Mouse (Mus musculus): ENCODE data around the gene Synj2. TPM values are rescaled to one million over a fixed set of nuclear protein-coding genes. Genes with fewer than 3 reads are reported as not detected.

Synj2 gene
- polyA plus RNA-seq, 1 experiment from 2014 or later, result 2.5 TPM

GRCm38 (mm10) chr17:6066021-6066420 lies 124.9 kb downstream of the Synj2 start:
- no peak for ATAC-seq
- H3K27me3 ChIP-seq (replicated peaks; ENCODE audit: control insufficient read depth, insufficient read depth, low read length), result no peaks in the 10 kb centered on the region
- WGBS, result 84% methylated on average over 2 of the region's 2 CpGs
- H3K36me3 ChIP-seq (ENCODE audit: control insufficient read depth, insufficient read depth), result peaks cover 21% of the 10 kb centered on the region
- no peak overlapping the region for H3K4me2 ChIP-seq (ENCODE audit: low read length)
- H3K9ac ChIP-seq (replicated peaks; ENCODE audit: low read depth, low read length), result no peak overlapping the region
- no peaks in the 10 kb centered on the region for H3K9me3 ChIP-seq (ENCODE audit: control insufficient read depth, low read length)
- H3K4me1 ChIP-seq (replicated peaks; ENCODE audit: control insufficient read depth, insufficient read depth, low read length), result no peaks in the 10 kb centered on the region
- no peak overlapping the region for H3K27ac ChIP-seq (ENCODE audit: low read length)
- no peak overlapping the region for H3K4me3 ChIP-seq (replicated peaks; ENCODE audit: low read length)

- Histone ChIP-seq H3K4me1 (replicated peaks; ENCODE audit: control insufficient read depth, insufficient read depth, low read length) (no peaks in the 10 kb centered on the region), H3K9ac (replicated peaks; ENCODE audit: low read depth, low read length) (no peak overlapping the region), H3K4me3 (replicated peaks; ENCODE audit: low read length) (no peak overlapping the region), H3K4me2 (ENCODE audit: low read length) (no peak overlapping the region), H3K27me3 (replicated peaks; ENCODE audit: control insufficient read depth, insufficient read depth, low read length) (no peaks in the 10 kb centered on the region), H3K27ac (ENCODE audit: low read length) (no peak overlapping the region), H3K9me3 (ENCODE audit: control insufficient read depth, low read length) (no peaks in the 10 kb centered on the region), H3K36me3 (ENCODE audit: control insufficient read depth, insufficient read depth) (peaks cover 22% of the 10 kb centered on the region)
- 92% methylated on average over 7 of the region's 7 CpGs for WGBS
- no peak for ATAC-seq
Observed at GRCm38 (mm10) chr17:6067613-6068012, 126.5 kb downstream of the Synj2 start.

- WGBS, result 94% methylated on average over 6 of the region's 6 CpGs
- Histone ChIP-seq H3K27ac (ENCODE audit: low read length) (no peak overlapping the region), H3K36me3 (ENCODE audit: control insufficient read depth, insufficient read depth) (peaks cover 19% of the 10 kb centered on the region), H3K4me2 (ENCODE audit: low read length) (no peak overlapping the region), H3K9me3 (ENCODE audit: control insufficient read depth, low read length) (no peaks in the 10 kb centered on the region), H3K4me1 (replicated peaks; ENCODE audit: control insufficient read depth, insufficient read depth, low read length) (no peaks in the 10 kb centered on the region), H3K4me3 (replicated peaks; ENCODE audit: low read length) (no peak overlapping the region), H3K9ac (replicated peaks; ENCODE audit: low read depth, low read length) (no peak overlapping the region), H3K27me3 (replicated peaks; ENCODE audit: control insufficient read depth, insufficient read depth, low read length) (no peaks in the 10 kb centered on the region)
- no peak for ATAC-seq
Observed at GRCm38 (mm10) chr17:6069866-6070265, 128.8 kb downstream of the Synj2 start.

GRCm38 (mm10) chr17:6073405-6073804 lies 132.3 kb downstream of the Synj2 start:
- peaks cover 4% of the 10 kb centered on the region for H3K4me1 ChIP-seq (replicated peaks; ENCODE audit: control insufficient read depth, insufficient read depth, low read length)
- no peak overlapping the region for H3K4me2 ChIP-seq (ENCODE audit: low read length)
- no peak overlapping the region for H3K4me3 ChIP-seq (replicated peaks; ENCODE audit: low read length)
- no peaks in the 10 kb centered on the region for H3K27me3 ChIP-seq (replicated peaks; ENCODE audit: control insufficient read depth, insufficient read depth, low read length)
- H3K9me3 ChIP-seq (ENCODE audit: control insufficient read depth, low read length), result no peaks in the 10 kb centered on the region
- 95% methylated on average over 7 of the region's 7 CpGs for WGBS
- H3K36me3 ChIP-seq (ENCODE audit: control insufficient read depth, insufficient read depth), result peaks cover 9% of the 10 kb centered on the region
- ATAC-seq, result no peak
- no peak overlapping the region for H3K27ac ChIP-seq (ENCODE audit: low read length)
- no peak overlapping the region for H3K9ac ChIP-seq (replicated peaks; ENCODE audit: low read depth, low read length)

- Histone ChIP-seq H3K27me3 (replicated peaks; ENCODE audit: control insufficient read depth, insufficient read depth, low read length) (no peaks in the 10 kb centered on the region), H3K4me1 (replicated peaks; ENCODE audit: control insufficient read depth, insufficient read depth, low read length) (peaks cover 23% of the 10 kb centered on the region), H3K27ac (ENCODE audit: low read length) (peak within 1 kb of the TSS; percentile 91), H3K4me2 (ENCODE audit: low read length) (peak within 1 kb of the TSS; percentile 83), H3K4me3 (replicated peaks; ENCODE audit: low read length) (peak within 1 kb of the TSS; percentile 72), H3K9me3 (ENCODE audit: control insufficient read depth, low read length) (no peaks in the 10 kb centered on the region), H3K9ac (replicated peaks; ENCODE audit: low read depth, low read length) (peak within 1 kb of the TSS; percentile 75), H3K36me3 (ENCODE audit: control insufficient read depth, insufficient read depth) (no peaks in the 10 kb centered on the region)
- WGBS, result under 1% methylated on average over 70 of the region's 70 CpGs
- ATAC-seq, result peak; percentile 96
Observed at GRCm38 (mm10) chr17:6079287-6080122, 138.4 kb downstream of the Synj2 start, which contains the start of the genes Serac1 and Gtf2h5. Serac1 (minus strand) TSS chr17:6079741. Gtf2h5 (plus strand) TSS chr17:6079786.

GRCm38 (mm10) chr17:6083323-6083890 lies 142.3 kb downstream of the Synj2 start:
- Histone ChIP-seq H3K9ac (replicated peaks; ENCODE audit: low read depth, low read length) (no peak overlapping the region), H3K27me3 (replicated peaks; ENCODE audit: control insufficient read depth, insufficient read depth, low read length) (no peaks in the 10 kb centered on the region), H3K4me1 (replicated peaks; ENCODE audit: control insufficient read depth, insufficient read depth, low read length) (peaks cover 18% of the 10 kb centered on the region), H3K4me3 (replicated peaks; ENCODE audit: low read length) (no peak overlapping the region), H3K27ac (ENCODE audit: low read length) (no peak overlapping the region), H3K36me3 (ENCODE audit: control insufficient read depth, insufficient read depth) (no peaks in the 10 kb centered on the region; the same call in none of the 2 replicates), H3K9me3 (ENCODE audit: control insufficient read depth, low read length) (no peaks in the 10 kb centered on the region), H3K4me2 (ENCODE audit: low read length) (no peak overlapping the region)
- no peak for ATAC-seq
- WGBS, result 84% methylated on average over 5 of the region's 5 CpGs

- H3K27me3 ChIP-seq (replicated peaks; ENCODE audit: control insufficient read depth, insufficient read depth, low read length), result no peaks in the 10 kb centered on the region
- H3K9me3 ChIP-seq (ENCODE audit: control insufficient read depth, low read length), result no peaks in the 10 kb centered on the region
- WGBS, result 91% methylated on average over 6 of the region's 6 CpGs
- H3K27ac ChIP-seq (ENCODE audit: low read length), result no peak overlapping the region
- no peak overlapping the region for H3K4me2 ChIP-seq (ENCODE audit: low read length)
- H3K36me3 ChIP-seq (ENCODE audit: control insufficient read depth, insufficient read depth), result no peaks in the 10 kb centered on the region
- H3K4me3 ChIP-seq (replicated peaks; ENCODE audit: low read length), result no peak overlapping the region
- ATAC-seq, result no peak
- H3K4me1 ChIP-seq (replicated peaks; ENCODE audit: control insufficient read depth, insufficient read depth, low read length), result no peaks in the 10 kb centered on the region
- H3K9ac ChIP-seq (replicated peaks; ENCODE audit: low read depth, low read length), result no peak overlapping the region
Observed at GRCm38 (mm10) chr17:6091604-6092003, 150.5 kb downstream of the Synj2 start.

Other genes with a start within 250 kb of the Synj2 start
- 4.5 and 6.1 TPM in 2 replicates for gene Snx9, start 100.0 kb upstream of the Synj2 start, polyA plus RNA-seq (2015; fragmentation: Nextera tagmentation; extraction: Ambion mirVana)
- gene Serac1, start 138.5 kb downstream of the Synj2 start, polyA plus RNA-seq (2015; fragmentation: Nextera tagmentation; extraction: Ambion mirVana), result 12.6 and 15.8 TPM in 2 replicates
- gene Gtf2h5, start 138.5 kb downstream of the Synj2 start, polyA plus RNA-seq (2015; fragmentation: Nextera tagmentation; extraction: Ambion mirVana), result 203 and 213 TPM in 2 replicates
- gene Tulp4, start 165.2 kb downstream of the Synj2 start, polyA plus RNA-seq (2015; fragmentation: Nextera tagmentation; extraction: Ambion mirVana), result 150 and 167 TPM in 2 replicates